Mouse (Mus musculus) left cerebral cortex, postnatal 36 days (tissue): ENCODE measurements around the gene Unc93b1. TPM values are rescaled to one million over a fixed set of nuclear protein-coding genes. Genes with fewer than 3 reads are reported as not detected.

Experiments used
- DNase-seq, 2 experiments: peaks; one replicate each; pipeline ENCODE4 v3.0.0; 2021 to 2022; ENCODE audit warnings: low spot score in 2 of 2, mixed read lengths in 1 of 2
- intact Hi-C: fragments of 180-260 bp; cut with DNase I; formaldehyde crosslinking; loops from one replicate; pipeline ENCODE4 v1.15.1; 2025
- total RNA-seq, 2 experiments: library from RNA; stranded (reverse); gene quantifications; 2 replicates each; pipeline ENCODE4 v1.2.3; 2021

Unc93b1 gene
- 10 to 100 TPM; 16.2 to 16.5 TPM for total RNA-seq

GRCm38 (mm10) chr19:3935032-3935895 is at the start of gene Unc93b1:
Unc93b1 (plus strand) TSS chr19:3935186.
- no peak for DNase-seq
- intact Hi-C loops: no loop called here

- DNase-seq: no peak
- intact Hi-C loops: no loop called here
These were observed 45.9 kb upstream of the Unc93b1 start for GRCm38 (mm10) chr19:3889096-3889495.

GRCm38 (mm10) chr19:3890181-3890580 is 44.8 kb upstream of the Unc93b1 start:
- intact Hi-C loops: no loop called here
- no peak for DNase-seq

GRCm38 (mm10) chr19:3893545-3894116 is 41.4 kb upstream of the Unc93b1 start:
- DNase-seq: no peak
- intact Hi-C loops: no loop called here

- no peak for DNase-seq
- intact Hi-C loops: no loop called here
These were observed 40.7 kb upstream of the Unc93b1 start for GRCm38 (mm10) chr19:3894294-3894693.

GRCm38 (mm10) chr19:3895171-3895631 is 39.8 kb upstream of the Unc93b1 start:
- no peak for DNase-seq
- intact Hi-C loops: no loop called here

- intact Hi-C loops: no loop called here
- DNase-seq: no peak
These were observed 38.8 kb upstream of the Unc93b1 start for GRCm38 (mm10) chr19:3896208-3896607.

GRCm38 (mm10) chr19:3897557-3897956 is 37.4 kb upstream of the Unc93b1 start:
- DNase-seq: no peak
- intact Hi-C loops: no loop called here

- intact Hi-C loops: no loop called here
- DNase-seq: no peak
These were observed 36.0 kb upstream of the Unc93b1 start for GRCm38 (mm10) chr19:3898952-3899351.

- intact Hi-C loops: no loop called here
- DNase-seq: no peak
These were observed 35.4 kb upstream of the Unc93b1 start for GRCm38 (mm10) chr19:3899618-3900017.

- intact Hi-C loops: no loop called here
- DNase-seq: no peak
These were observed 32.0 kb upstream of the Unc93b1 start for GRCm38 (mm10) chr19:3902966-3903365.

GRCm38 (mm10) chr19:3903648-3904362 is 31.2 kb upstream of the Unc93b1 start:
- DNase-seq: no peak
- intact Hi-C loops: no loop called here

- no peak for DNase-seq
- intact Hi-C loops: no loop called here
These were observed 30.7 kb upstream of the Unc93b1 start for GRCm38 (mm10) chr19:3904363-3904675.

GRCm38 (mm10) chr19:3905261-3905969 is 29.6 kb upstream of the Unc93b1 start:
- DNase-seq: no peak
- intact Hi-C loops: no loop called here

GRCm38 (mm10) chr19:3906326-3906725 is 28.7 kb upstream of the Unc93b1 start:
- no peak for DNase-seq
- intact Hi-C loops: no loop called here

GRCm38 (mm10) chr19:3906795-3907786 is 27.9 kb upstream of the Unc93b1 start, which contains the start of gene Tcirg1:
Tcirg1 (minus strand) TSS chr19:3907133.
- intact Hi-C loops: no loop called here
- peak; percentile 50 to 56 for DNase-seq

- intact Hi-C loops: no loop called here
- DNase-seq: no peak
These were observed 26.9 kb upstream of the Unc93b1 start for GRCm38 (mm10) chr19:3907876-3908660.

GRCm38 (mm10) chr19:3910206-3910605 is 24.8 kb upstream of the Unc93b1 start:
- DNase-seq: no peak
- intact Hi-C loops: no loop called here
